Comparison of ENCODE assay signal across 22 mouse cellular contexts in genomic region chr6:117323850-117324249, GRCm38 (mm10).
DNase-seq lines count a peak whose midpoint lies in the region; ATAC-seq and TF ChIP-seq lines count a peak whose summit lies in the region.
"Had no signal": no experiment of that assay in that cellular context is flagged by ENCODE, and none has a peak within 500 bp of the region (broad histone marks: within the 10 kb centered on the region; RNA-seq: fewer than 3 reads in every experiment).

No protein-coding gene starts in this region.

- no peak overlapping the region for H3K9ac ChIP-seq in lung, embryonic 14.5 days
- H3K9ac ChIP-seq in midbrain, embryonic 11.5 days (ENCODE audit: low read length), result no peak overlapping the region
- no peak overlapping the region for H3K9ac ChIP-seq in midbrain, embryonic 15.5 days
- H3K9ac ChIP-seq: embryonic facial prominence, embryonic 12.5 days; forebrain, postnatal 0 days; hindbrain, embryonic 12.5 days; hindbrain, embryonic 15.5 days had no signal

- no peaks in the 10 kb centered on the region for H3K36me3 ChIP-seq in lung, embryonic 14.5 days (ENCODE audit: insufficient read depth)
- H3K36me3 ChIP-seq in midbrain, embryonic 11.5 days (ENCODE audit: control insufficient read depth, insufficient read depth, low read length), result no peaks in the 10 kb centered on the region
- H3K36me3 ChIP-seq in midbrain, embryonic 15.5 days (replicated peaks), result no peaks in the 10 kb centered on the region
- H3K36me3 ChIP-seq: embryonic facial prominence, embryonic 12.5 days; hindbrain, embryonic 12.5 days; hindbrain, embryonic 15.5 days had no signal

- TF ChIP-seq CTCF in lung, embryonic 14.5 days (IDR thresholded peaks at IDR 0.05; ENCODE audit: low read depth), result no peak

- ATAC-seq in lung, embryonic 14.5 days (ENCODE audit: insufficient read depth), result no peak
- no peak for ATAC-seq in midbrain, embryonic 11.5 days (ENCODE audit: low FRiP score)
- no peak for ATAC-seq in midbrain, embryonic 15.5 days (replicated peaks)
- ATAC-seq: forebrain, embryonic 14.5 days; forebrain, postnatal 0 days; Patski had no signal

- no peak overlapping the region for H3K4me3 ChIP-seq in lung, embryonic 14.5 days (ENCODE audit: low read depth, low read length)
- H3K4me3 ChIP-seq in midbrain, embryonic 11.5 days (ENCODE audit: low read depth, low read length), result no peak overlapping the region
- H3K4me3 ChIP-seq in midbrain, embryonic 15.5 days, result no peak overlapping the region
- H3K4me3 ChIP-seq: embryonic facial prominence, embryonic 12.5 days; gastrocnemius, adult 2 months; hindbrain, embryonic 12.5 days; hindbrain, embryonic 15.5 days had no signal

- no peaks in the 10 kb centered on the region for H3K4me1 ChIP-seq in lung, embryonic 14.5 days (ENCODE audit: insufficient read depth)
- H3K4me1 ChIP-seq in midbrain, embryonic 11.5 days (ENCODE audit: control insufficient read depth, insufficient read depth, low read length), result peaks cover 2% of the 10 kb centered on the region
- H3K4me1 ChIP-seq in midbrain, embryonic 15.5 days, result 0 out of 2 replicates have a peak, but pooled peaks cover 3% of the 10 kb centered on the region
- H3K4me1 ChIP-seq: hindbrain, embryonic 15.5 days had no signal

- no peaks in the 10 kb centered on the region for H3K9me3 ChIP-seq in lung, embryonic 14.5 days (ENCODE audit: low read depth, low read length)
- H3K9me3 ChIP-seq in midbrain, embryonic 11.5 days (ENCODE audit: control insufficient read depth, low read length), result no peaks in the 10 kb centered on the region
- H3K9me3 ChIP-seq in midbrain, embryonic 15.5 days, result no peaks in the 10 kb centered on the region
- H3K9me3 ChIP-seq: embryonic facial prominence, embryonic 12.5 days; hindbrain, embryonic 12.5 days; hindbrain, embryonic 15.5 days had no signal

- peak; percentile 32 for DNase-seq in lung, embryonic 14.5 days
- DNase-seq in lung, postnatal 36 days, result no peak
- DNase-seq in midbrain, embryonic 11.5 days (ENCODE audit: low spot score, missing footprints), result peak; percentile 49
- DNase-seq in adipocyte (ENCODE audit: low spot score), result peak; percentile 80
- no peak for DNase-seq in right cerebral cortex, postnatal 10 days (ENCODE audit: low spot score in 2 of 2)
- no peak for DNase-seq in kidney, postnatal 36 days
- DNase-seq: adrenal gland, adult 2 months; adrenal gland, postnatal 14 days; cerebellum, adult 11-12 months; cerebellum, adult 8-10 months; cerebellum, postnatal 14 days; forebrain, postnatal 0 days; gastrocnemius, adult 2 months; gastrocnemius, postnatal 14 days; heart, adult 11 months had no signal

- no peak overlapping the region for H3K27ac ChIP-seq in lung, embryonic 14.5 days (ENCODE audit: low read depth)
- H3K27ac ChIP-seq in midbrain, embryonic 11.5 days (ENCODE audit: low read depth, low read length), result no peak overlapping the region
- no peak overlapping the region for H3K27ac ChIP-seq in midbrain, embryonic 15.5 days
- H3K27ac ChIP-seq: embryonic facial prominence, embryonic 12.5 days; gastrocnemius, adult 2 months; hindbrain, embryonic 12.5 days; hindbrain, embryonic 15.5 days had no signal

- WGBS in lung, embryonic 14.5 days, result 39% methylated on average over 3 of the region's 3 CpGs
- WGBS in midbrain, embryonic 11.5 days, result 65% methylated on average over 3 of the region's 3 CpGs
- 56% methylated on average over 3 of the region's 3 CpGs for WGBS in midbrain, embryonic 15.5 days

- no peak overlapping the region for H3K4me2 ChIP-seq in lung, embryonic 14.5 days
- H3K4me2 ChIP-seq in midbrain, embryonic 11.5 days, result no peak overlapping the region
- no peak overlapping the region for H3K4me2 ChIP-seq in midbrain, embryonic 15.5 days
- H3K4me2 ChIP-seq: embryonic facial prominence, embryonic 12.5 days; heart, embryonic 11.5 days; hindbrain, embryonic 12.5 days; hindbrain, embryonic 15.5 days had no signal

- no peaks in the 10 kb centered on the region for H3K27me3 ChIP-seq in lung, embryonic 14.5 days (ENCODE audit: insufficient read depth, low read length)
- no peaks in the 10 kb centered on the region for H3K27me3 ChIP-seq in midbrain, embryonic 11.5 days (ENCODE audit: control insufficient read depth, insufficient read depth, low read length)
- H3K27me3 ChIP-seq in midbrain, embryonic 15.5 days (replicated peaks), result no peaks in the 10 kb centered on the region
- H3K27me3 ChIP-seq: embryonic facial prominence, embryonic 12.5 days; hindbrain, embryonic 12.5 days; hindbrain, embryonic 15.5 days; Patski had no signal

Comparison
In these comparisons a context has a peak if more than half of its experiments do, and no peak if none do; other contexts are left out.
1. DNase-seq: peak in lung, embryonic 14.5 days (single experiment), midbrain, embryonic 11.5 days (single experiment) and adipocyte (single experiment); none in lung, postnatal 36 days (single experiment), right cerebral cortex, postnatal 10 days (0 of 2) and kidney, postnatal 36 days (0 of 2).